Mouse (Mus musculus) spleen, adult 2 months (tissue): Measurements from ENCODE around the gene Cipc.

Experiments
- CTCF ChIP-seq: fragments of 200-500 bp; IDR thresholded peaks from 2 replicates; pipeline ENCODE4 v1.5.1; 2011; ENCODE audit warnings: mild to moderate bottlenecking, inconsistent platforms; ENCODE audit not compliant: insufficient read depth, insufficient read length, insufficient replicate concordance; ENCODE audit errors: extremely low read depth
- POLR2A ChIP-seq: fragments of 200-500 bp; IDR thresholded peaks from 2 replicates; pipeline ENCODE4 v1.6.1; 2011; ENCODE audit warnings: low read depth, low read length, inconsistent platforms

GRCm38 (mm10) chr12:86981180-86981579, 34.3 kb downstream of the Cipc start:
- no peak; the same call in 1 of the 2 replicates for TF ChIP-seq CTCF
- TF ChIP-seq POLR2A: no peak
